Mouse (Mus musculus) liver, postnatal 0 days (tissue): ENCODE data around the gene Mapt.

Source experiments
- CTCF ChIP-seq: sonication (generic); IDR thresholded peaks from 2 replicates; pipeline ENCODE4 v1.5.1; 2016; ENCODE audit warnings: antibody characterized with exemption, low read depth
- EP300 ChIP-seq: IDR thresholded peaks from 2 replicates; pipeline ENCODE4 v1.6.1; 2016; ENCODE audit warnings: antibody characterized with exemption, low read depth, mild to moderate bottlenecking

DNA sequence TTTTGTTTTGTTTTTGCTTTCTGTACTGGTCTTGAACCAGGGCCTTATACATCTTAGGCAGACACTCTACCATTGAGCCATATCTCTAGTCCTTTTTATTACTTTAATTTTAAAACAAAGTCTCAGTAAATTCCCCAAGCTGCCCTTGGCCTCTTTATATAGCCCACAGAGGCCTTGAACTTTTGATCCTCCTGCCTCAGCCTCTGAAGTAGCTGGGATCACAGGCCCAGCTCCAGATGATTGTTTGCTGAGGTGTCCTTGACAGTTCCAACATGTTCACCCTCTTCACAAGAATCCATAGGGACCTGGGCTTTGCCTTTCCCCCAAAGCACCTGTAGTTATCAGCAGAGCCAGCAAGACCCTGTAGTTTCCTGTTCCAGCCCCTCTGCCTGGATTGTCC is 34.5 kb downstream of the Mapt start:
- TF ChIP-seq CTCF (no peak), EP300 (no peak)
